Mouse (Mus musculus) duodenum, adult 2 months (tissue): Measurements from ENCODE around the gene Prmt9. TPM values are rescaled to one million over a fixed set of nuclear protein-coding genes. Genes with fewer than 3 reads are reported as not detected.

Experiments
- polyA plus RNA-seq: library from polyadenylated mRNA; depleted of rRNA; stranded (reverse); fragments of >200 nt; gene quantifications from 2 replicates; pipeline ENCODE4 v1.2.3, GENCODE M21; 2012; ENCODE audit warnings: low replicate concordance; rRNA removed

The Prmt9 gene
- polyA plus RNA-seq, result 1.9 and 5.6 TPM in 2 replicates

DNA sequence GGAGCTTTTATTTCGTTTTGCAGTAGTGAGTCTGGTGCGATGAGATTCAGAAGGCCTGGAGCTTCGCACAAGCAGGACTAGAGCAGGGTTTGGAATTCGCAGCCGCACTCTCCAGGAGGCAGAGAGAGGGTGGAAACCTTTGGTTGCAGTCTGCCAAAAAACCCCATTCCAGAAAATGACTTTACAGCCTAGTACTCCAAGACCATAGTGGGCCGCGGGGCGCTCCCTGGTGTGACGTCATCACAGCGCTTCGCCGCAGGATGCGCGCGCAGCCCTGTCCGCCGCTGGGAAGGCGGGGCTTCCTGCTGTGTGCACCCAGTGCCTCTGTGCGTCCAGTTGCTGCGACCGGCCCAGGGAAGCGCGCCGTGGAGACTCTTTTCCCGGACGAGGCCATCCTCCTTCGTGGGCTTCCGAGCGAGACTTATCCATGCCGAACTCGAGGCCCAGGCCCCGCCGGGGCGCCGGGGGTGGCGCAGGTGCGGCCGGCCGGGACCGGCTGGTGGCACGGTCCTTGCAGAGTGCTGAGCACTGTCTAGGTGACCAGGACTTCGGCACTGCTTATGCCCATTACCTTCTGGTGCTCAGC lies at the start of gene Prmt9:
Gene Prmt9, plus strand, starts transcription at position 277 of the 586 bp plus-strand sequence.

DNA sequence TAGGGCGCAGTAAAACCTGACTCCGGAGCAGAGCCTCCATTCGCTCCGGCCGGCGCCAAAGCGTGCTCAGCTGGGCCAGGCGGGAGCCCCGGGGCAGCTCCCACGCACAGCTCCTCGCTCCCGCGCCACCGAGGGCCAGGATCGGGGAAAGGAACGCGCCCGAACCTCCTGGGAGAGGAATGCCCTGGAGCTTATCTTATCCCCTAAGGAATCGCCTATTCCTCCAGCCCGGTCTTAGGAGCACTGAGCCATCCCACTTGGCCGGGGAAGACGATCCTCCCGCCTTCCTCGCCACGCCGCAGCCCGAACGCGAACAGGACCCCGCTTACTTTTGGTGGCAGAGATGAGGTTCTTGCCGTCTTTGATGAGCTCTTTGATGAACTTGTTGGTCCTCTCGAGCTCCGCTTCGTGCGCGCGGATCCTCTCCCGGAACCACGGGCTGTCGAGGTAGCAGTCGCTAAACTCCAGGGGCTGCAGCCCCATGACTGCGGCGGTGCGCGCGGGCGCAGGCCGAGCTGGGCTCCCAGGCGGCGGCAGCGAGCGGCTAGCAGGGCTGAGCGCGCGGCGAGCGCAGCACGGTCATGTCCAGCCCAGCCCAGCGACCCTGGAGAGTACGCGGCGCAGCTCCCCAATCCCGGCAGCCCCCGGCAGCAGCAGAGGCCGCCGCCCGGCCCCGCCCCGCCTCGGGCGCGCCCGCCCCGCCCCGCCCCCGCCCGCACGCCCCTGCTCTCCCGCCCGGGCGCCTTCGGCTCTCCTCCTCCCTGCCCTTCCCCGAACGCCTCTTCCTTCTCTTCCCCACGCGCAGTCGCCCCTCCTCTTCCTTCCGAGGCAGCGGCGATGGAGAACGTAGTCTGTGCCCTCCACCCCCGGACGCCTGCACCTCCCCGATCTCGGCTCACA lies 31.6 kb upstream of the Prmt9 start, which contains the start of gene Arhgap10:
Gene Arhgap10, minus strand, starts transcription at position 653 of the 900 bp plus-strand sequence.

DNA sequence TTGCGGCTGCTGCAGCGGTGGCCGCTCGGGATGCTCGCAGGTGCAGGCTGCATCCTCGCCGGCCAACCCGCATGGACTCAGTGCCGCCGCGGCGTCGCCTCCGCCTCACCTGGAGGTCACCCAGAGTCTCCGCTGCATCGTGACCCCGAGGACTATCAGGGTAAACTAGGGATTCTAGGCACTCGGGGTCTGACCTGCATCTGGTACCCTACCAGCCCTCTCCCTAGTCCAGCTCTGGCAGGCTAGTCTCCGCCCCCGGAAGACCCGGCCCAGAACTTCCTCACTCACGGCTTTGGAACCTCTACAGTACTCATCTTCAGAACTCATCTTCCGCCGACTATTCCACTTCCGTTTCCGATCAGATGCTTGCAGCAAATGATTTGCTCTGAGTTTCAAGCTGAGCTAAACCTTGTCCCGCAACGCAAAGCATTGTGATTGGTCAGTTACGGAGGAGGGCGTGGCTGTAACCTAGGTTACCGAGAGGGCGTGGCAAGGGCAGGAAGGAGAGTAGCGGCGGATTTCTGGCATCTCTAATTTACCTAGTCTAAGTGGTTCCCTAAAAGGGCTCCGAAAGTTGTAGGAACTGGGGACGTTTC lies 61.3 kb downstream of the Prmt9 start, which contains the start of gene Tmem184c:
Gene Tmem184c, minus strand, starts transcription at position 325 of the 596 bp plus-strand sequence.

Other genes with a start within 250 kb of the Prmt9 start
- 3.0 and 4.4 TPM in 2 replicates for gene Arhgap10, start 31.4 kb upstream of the Prmt9 start, polyA plus RNA-seq
- gene Tmem184c, start 61.3 kb downstream of the Prmt9 start, polyA plus RNA-seq, result 0.24 and 1.2 TPM in 2 replicates
- gene Ednra, start 175.1 kb downstream of the Prmt9 start, polyA plus RNA-seq, result 1.1 and 3.5 TPM in 2 replicates